Mouse (Mus musculus): ENCODE data around the gene Ifnz. TPM values are rescaled to one million over a fixed set of nuclear protein-coding genes. Genes with fewer than 3 reads are reported as not detected.
"Not testable (repeated sequence)": the region's sequence is repeated elsewhere in the genome, so short reads cannot be mapped to it uniquely, and the experiment has no call there.

The Ifnz gene
- polyA plus RNA-seq, 2 experiments = 0.10 TPM; not detected in 1

DNA sequence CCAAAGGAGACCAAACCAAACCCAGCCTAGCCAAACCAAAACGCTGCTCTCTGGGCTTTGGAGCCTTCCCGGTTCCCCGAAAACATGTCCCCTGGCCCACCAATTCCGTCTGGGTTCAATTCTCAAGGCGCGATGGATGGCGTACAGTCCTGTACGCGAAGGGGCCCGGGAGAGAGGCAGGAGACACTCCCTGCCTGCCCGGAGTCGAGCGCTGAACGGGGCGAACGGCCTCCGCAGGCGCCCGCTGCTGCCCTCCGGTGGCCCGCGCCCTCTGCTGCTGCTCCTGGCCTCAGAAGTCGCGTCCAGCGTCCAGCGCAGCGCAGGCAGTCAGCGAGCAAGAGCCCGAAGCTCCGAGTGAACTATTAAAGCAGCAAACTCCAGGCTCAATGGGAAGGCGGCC is 404 bp downstream of the Ifnz start:
- not testable (repeated sequence) for H3K4me1 ChIP-seq (ENCODE audit: control insufficient read depth, insufficient read depth, low read length); H3K27ac ChIP-seq (replicated peaks; ENCODE audit: low read depth, low read length); H3K9ac ChIP-seq (ENCODE audit: low read depth, low read length, severe bottlenecking); H3K27me3 ChIP-seq (ENCODE audit: control insufficient read depth, insufficient read depth, low read length); H3K9me3 ChIP-seq (ENCODE audit: control insufficient read depth, low read length); DNase-seq (ENCODE audit: low spot score); H3K36me3 ChIP-seq (ENCODE audit: control insufficient read depth, insufficient read depth, low read length); ATAC-seq (ENCODE audit: low FRiP score, low read depth)
- peak overlapping the region; percentile 29 for H3K4me2 ChIP-seq (replicated peaks; ENCODE audit: low read depth, low read length, severe bottlenecking)
- 0% methylated on average over 10 of the region's 31 CpGs for WGBS
- H3K4me3 ChIP-seq (replicated peaks; ENCODE audit: low read length) = peak overlapping the region; percentile 17; the same call in 1 of the 2 replicates

- H3K4me2 ChIP-seq (replicated peaks; ENCODE audit: low read depth, low read length, severe bottlenecking); H3K9me3 ChIP-seq (ENCODE audit: control insufficient read depth, low read length); DNase-seq (ENCODE audit: low spot score); H3K27me3 ChIP-seq (ENCODE audit: control insufficient read depth, insufficient read depth, low read length); ATAC-seq (ENCODE audit: low FRiP score, low read depth); H3K27ac ChIP-seq (replicated peaks; ENCODE audit: low read depth, low read length); H3K36me3 ChIP-seq (ENCODE audit: control insufficient read depth, insufficient read depth, low read length); H3K4me3 ChIP-seq (replicated peaks; ENCODE audit: low read length); H3K9ac ChIP-seq (ENCODE audit: low read depth, low read length, severe bottlenecking); H3K4me1 ChIP-seq (ENCODE audit: control insufficient read depth, insufficient read depth, low read length): not testable (repeated sequence)
- WGBS = no CpG with 5 or more reads among the region's 27 CpGs
These were observed 3.5 kb downstream of the Ifnz start, which contains the start of gene Gm13276 for GRCm38 (mm10) chr4:88785409-88785808. Gene Gm13276, plus strand, starts transcription at chr4:88785709.

GRCm38 (mm10) chr4:88788402-88788801 is 6.5 kb downstream of the Ifnz start, which contains the start of gene Gm13277:
Gene Gm13277, plus strand, starts transcription at chr4:88788632.
- not testable (repeated sequence) for H3K27me3 ChIP-seq (ENCODE audit: control insufficient read depth, insufficient read depth, low read length); H3K4me3 ChIP-seq (replicated peaks; ENCODE audit: low read length); H3K9ac ChIP-seq (ENCODE audit: low read depth, low read length, severe bottlenecking); H3K27ac ChIP-seq (replicated peaks; ENCODE audit: low read depth, low read length); ATAC-seq (ENCODE audit: low FRiP score, low read depth); H3K4me2 ChIP-seq (replicated peaks; ENCODE audit: low read depth, low read length, severe bottlenecking); H3K9me3 ChIP-seq (ENCODE audit: control insufficient read depth, low read length); H3K4me1 ChIP-seq (ENCODE audit: control insufficient read depth, insufficient read depth, low read length); H3K36me3 ChIP-seq (ENCODE audit: control insufficient read depth, insufficient read depth, low read length); DNase-seq (ENCODE audit: low spot score)
- WGBS = no CpG with 5 or more reads among the region's 28 CpGs

- not testable (repeated sequence) for DNase-seq (ENCODE audit: low spot score); H3K4me1 ChIP-seq (ENCODE audit: control insufficient read depth, insufficient read depth, low read length); H3K9ac ChIP-seq (ENCODE audit: low read depth, low read length, severe bottlenecking); H3K27me3 ChIP-seq (ENCODE audit: control insufficient read depth, insufficient read depth, low read length); H3K4me3 ChIP-seq (replicated peaks; ENCODE audit: low read length); ATAC-seq (ENCODE audit: low FRiP score, low read depth); H3K9me3 ChIP-seq (ENCODE audit: control insufficient read depth, low read length); H3K36me3 ChIP-seq (ENCODE audit: control insufficient read depth, insufficient read depth, low read length); H3K4me2 ChIP-seq (replicated peaks; ENCODE audit: low read depth, low read length, severe bottlenecking); H3K27ac ChIP-seq (replicated peaks; ENCODE audit: low read depth, low read length)
- WGBS = no CpG with 5 or more reads among the region's 28 CpGs
These were observed 9.3 kb downstream of the Ifnz start, which contains the start of gene Gm13278 for GRCm38 (mm10) chr4:88791250-88791649. Gene Gm13278, plus strand, starts transcription at chr4:88791550.

DNA sequence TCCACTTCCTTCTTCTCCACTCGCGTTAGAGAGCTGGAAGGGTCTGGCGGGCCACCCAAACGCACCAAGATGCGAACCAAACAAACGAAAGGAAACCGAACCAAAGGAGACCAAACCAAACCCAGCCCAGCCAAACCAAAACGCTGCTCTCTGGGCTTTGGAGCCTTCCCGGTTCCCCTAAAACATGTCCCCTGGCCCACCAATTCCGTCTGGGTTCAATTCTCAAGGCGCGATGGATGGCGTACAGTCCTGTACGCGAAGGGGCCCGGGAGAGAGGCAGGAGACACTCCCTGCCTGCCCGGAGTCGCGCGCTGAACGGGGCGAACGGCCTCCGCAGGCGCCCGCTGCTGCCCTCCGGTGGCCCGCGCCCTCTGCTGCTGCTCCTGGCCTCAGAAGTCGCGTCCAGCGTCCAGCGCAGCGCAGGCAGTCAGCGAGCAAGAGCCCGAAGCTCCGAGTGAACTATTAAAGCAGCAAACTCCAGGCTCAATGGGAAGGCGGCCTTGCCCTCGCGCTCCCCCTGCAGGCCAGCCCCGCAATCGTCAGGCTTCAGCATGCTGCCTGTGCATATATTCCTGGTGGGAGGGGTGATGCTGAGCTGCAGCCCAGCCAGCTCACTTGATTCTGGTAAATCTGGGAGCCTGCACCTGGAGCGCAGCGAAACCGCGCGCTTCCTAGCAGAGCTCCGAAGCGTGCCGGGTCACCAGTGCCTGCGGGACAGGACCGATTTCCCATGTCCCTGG is 12.2 kb downstream of the Ifnz start, which contains the start of gene Gm13275:
Gene Gm13275 (plus strand): TSS at position 552 of the 740 bp plus-strand sequence.
- not testable (repeated sequence) for H3K9me3 ChIP-seq (ENCODE audit: control insufficient read depth, low read length); H3K27ac ChIP-seq (replicated peaks; ENCODE audit: low read depth, low read length); DNase-seq (ENCODE audit: low spot score); H3K4me3 ChIP-seq (replicated peaks; ENCODE audit: low read length); H3K36me3 ChIP-seq (ENCODE audit: control insufficient read depth, insufficient read depth, low read length); H3K27me3 ChIP-seq (ENCODE audit: control insufficient read depth, insufficient read depth, low read length); H3K4me2 ChIP-seq (replicated peaks; ENCODE audit: low read depth, low read length, severe bottlenecking); H3K9ac ChIP-seq (ENCODE audit: low read depth, low read length, severe bottlenecking); H3K4me1 ChIP-seq (ENCODE audit: control insufficient read depth, insufficient read depth, low read length); ATAC-seq (ENCODE audit: low FRiP score, low read depth)
- WGBS = 0% methylated on average over 5 of the region's 52 CpGs

GRCm38 (mm10) chr4:88797097-88797496 is 15.2 kb downstream of the Ifnz start, which contains the start of gene Gm13279:
Gene Gm13279, plus strand, starts transcription at chr4:88797397.
- not testable (repeated sequence) for H3K9ac ChIP-seq (ENCODE audit: low read depth, low read length, severe bottlenecking); H3K4me2 ChIP-seq (replicated peaks; ENCODE audit: low read depth, low read length, severe bottlenecking); DNase-seq (ENCODE audit: low spot score); H3K36me3 ChIP-seq (ENCODE audit: control insufficient read depth, insufficient read depth, low read length); H3K27ac ChIP-seq (replicated peaks; ENCODE audit: low read depth, low read length); H3K27me3 ChIP-seq (ENCODE audit: control insufficient read depth, insufficient read depth, low read length); H3K9me3 ChIP-seq (ENCODE audit: control insufficient read depth, low read length); H3K4me3 ChIP-seq (replicated peaks; ENCODE audit: low read length); ATAC-seq (ENCODE audit: low FRiP score, low read depth); H3K4me1 ChIP-seq (ENCODE audit: control insufficient read depth, insufficient read depth, low read length)
- no CpG with 5 or more reads among the region's 28 CpGs for WGBS

GRCm38 (mm10) chr4:88799365-88799764 is 17.4 kb downstream of the Ifnz start, which contains the start of gene Gm13285:
Gene Gm13285, plus strand, starts transcription at chr4:88799665.
- WGBS = 12% methylated on average over 2 of the region's 7 CpGs
- H3K4me3 ChIP-seq (replicated peaks; ENCODE audit: low read length); ATAC-seq (ENCODE audit: low FRiP score, low read depth); H3K4me1 ChIP-seq (ENCODE audit: control insufficient read depth, insufficient read depth, low read length); H3K36me3 ChIP-seq (ENCODE audit: control insufficient read depth, insufficient read depth, low read length); H3K27ac ChIP-seq (replicated peaks; ENCODE audit: low read depth, low read length); H3K9me3 ChIP-seq (ENCODE audit: control insufficient read depth, low read length); H3K9ac ChIP-seq (ENCODE audit: low read depth, low read length, severe bottlenecking); H3K27me3 ChIP-seq (ENCODE audit: control insufficient read depth, insufficient read depth, low read length); H3K4me2 ChIP-seq (replicated peaks; ENCODE audit: low read depth, low read length, severe bottlenecking); DNase-seq (ENCODE audit: low spot score): not testable (repeated sequence)

DNA sequence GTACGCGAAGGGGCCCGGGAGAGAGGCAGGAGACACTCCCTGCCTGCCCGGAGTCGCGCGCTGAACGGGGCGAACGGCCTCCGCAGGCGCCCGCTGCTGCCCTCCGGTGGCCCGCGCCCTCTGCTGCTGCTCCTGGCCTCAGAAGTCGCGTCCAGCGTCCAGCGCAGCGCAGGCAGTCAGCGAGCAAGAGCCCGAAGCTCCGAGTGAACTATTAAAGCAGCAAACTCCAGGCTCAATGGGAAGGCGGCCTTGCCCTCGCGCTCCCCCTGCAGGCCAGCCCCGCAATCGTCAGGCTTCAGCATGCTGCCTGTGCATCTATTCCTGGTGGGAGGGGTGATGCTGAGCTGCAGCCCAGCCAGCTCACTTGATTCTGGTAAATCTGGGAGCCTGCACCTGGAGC is 21.0 kb downstream of the Ifnz start, which contains the start of gene Gm13287:
Gene Gm13287 (plus strand): TSS at position 301 of the 400 bp plus-strand sequence.
- H3K4me2 ChIP-seq (replicated peaks; ENCODE audit: low read depth, low read length, severe bottlenecking); H3K27ac ChIP-seq (replicated peaks; ENCODE audit: low read depth, low read length); H3K9me3 ChIP-seq (ENCODE audit: control insufficient read depth, low read length); ATAC-seq (ENCODE audit: low FRiP score, low read depth); DNase-seq (ENCODE audit: low spot score); H3K4me3 ChIP-seq (replicated peaks; ENCODE audit: low read length); H3K36me3 ChIP-seq (ENCODE audit: control insufficient read depth, insufficient read depth, low read length); H3K9ac ChIP-seq (ENCODE audit: low read depth, low read length, severe bottlenecking); H3K27me3 ChIP-seq (ENCODE audit: control insufficient read depth, insufficient read depth, low read length); H3K4me1 ChIP-seq (ENCODE audit: control insufficient read depth, insufficient read depth, low read length): not testable (repeated sequence)
- no CpG with 5 or more reads among the region's 29 CpGs for WGBS
